Comparison of ENCODE assay signal across 21 mouse cellular contexts in the genomic region with DNA sequence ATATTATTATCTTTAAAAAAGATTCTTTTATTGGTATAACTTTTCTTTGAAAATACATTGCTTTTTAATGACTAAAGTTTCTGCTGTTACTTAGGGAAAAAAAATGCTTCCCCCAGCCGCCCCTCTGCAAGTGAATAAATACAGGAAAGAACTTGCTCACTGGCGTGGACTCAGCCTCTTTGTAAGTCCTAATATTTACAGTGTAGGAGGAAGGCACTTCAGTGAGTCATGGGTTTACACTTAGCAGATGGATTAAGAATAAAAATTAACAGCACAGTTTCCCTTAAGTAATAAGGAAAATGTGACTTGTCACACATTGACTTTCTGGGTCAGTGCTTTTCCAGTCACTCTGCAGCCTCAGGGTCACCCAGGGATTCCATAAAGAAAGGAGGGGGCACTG.
DNase-seq lines count a peak whose midpoint lies in the region; ATAC-seq and TF ChIP-seq lines count a peak whose summit lies in the region.
"Had no signal": no experiment of that assay in that cellular context is flagged by ENCODE, and none has a peak within 500 bp of the region (broad histone marks: within the 10 kb centered on the region; RNA-seq: fewer than 3 reads in every experiment).

No protein-coding gene starts in this region.

- no peak for TF ChIP-seq POLR2A in brain, embryonic 14.5 days (IDR thresholded peaks at IDR 0.05; ENCODE audit: borderline replicate concordance, extremely low read depth, insufficient read depth, insufficient read length, poor library complexity, severe bottlenecking)

- 67% methylated on average over 2 of the region's 2 CpGs for WGBS in limb, embryonic 11.5 days
- 76% methylated on average over 2 of the region's 2 CpGs for WGBS in limb, embryonic 10.5 days
- 40% methylated on average over 2 of the region's 2 CpGs for WGBS in intestine, embryonic 16.5 days
- 5% methylated on average over 2 of the region's 2 CpGs for WGBS in stomach, embryonic 14.5 days

- no peak for ATAC-seq in limb, embryonic 11.5 days (ENCODE audit: insufficient number of reproducible peaks, low FRiP score, low TSS enrichment, low read depth)
- ATAC-seq in intestine, embryonic 16.5 days, result peak; percentile 69
- ATAC-seq in stomach, embryonic 14.5 days (ENCODE audit: insufficient number of reproducible peaks, insufficient read depth, low FRiP score, low read depth), result peak; percentile 82
- ATAC-seq: forebrain, embryonic 14.5 days had no signal

- no peaks in the 10 kb centered on the region for H3K36me3 ChIP-seq in limb, embryonic 11.5 days (ENCODE audit: control insufficient read depth, insufficient read depth, low read length)
- H3K36me3 ChIP-seq in limb, embryonic 10.5 days, result no peaks in the 10 kb centered on the region
- H3K36me3 ChIP-seq in intestine, embryonic 16.5 days (ENCODE audit: control insufficient read depth, insufficient read depth, low read length), result no peaks in the 10 kb centered on the region
- no peaks in the 10 kb centered on the region for H3K36me3 ChIP-seq in stomach, embryonic 14.5 days (ENCODE audit: control insufficient read depth, insufficient read depth, low read length)
- H3K36me3 ChIP-seq: liver, embryonic 13.5 days; midbrain, embryonic 10.5 days had no signal

- H3K4me1 ChIP-seq in limb, embryonic 11.5 days (ENCODE audit: control insufficient read depth, insufficient read depth, low read length), result no peaks in the 10 kb centered on the region
- peaks cover 5% of the 10 kb centered on the region; the same call in 1 of the 2 replicates for H3K4me1 ChIP-seq in limb, embryonic 10.5 days
- H3K4me1 ChIP-seq in intestine, embryonic 16.5 days (ENCODE audit: control insufficient read depth, insufficient read depth, low read length), result peaks cover 18% of the 10 kb centered on the region
- peaks cover 22% of the 10 kb centered on the region for H3K4me1 ChIP-seq in stomach, embryonic 14.5 days (ENCODE audit: control insufficient read depth, insufficient read depth, low read length)
- H3K4me1 ChIP-seq: liver, embryonic 13.5 days had no signal

- intact Hi-C loops in left cerebral cortex, postnatal 4 days (cut with DNase I), result no loop called here
- intact Hi-C loops in heart, postnatal 10 days (cut with DNase I), result loop anchor here (5.0 kb wide), 1 partner anchor 37 kb away; no protein-coding TSS in a partner anchor

- DNase-seq in limb, embryonic 11.5 days (ENCODE audit: low spot score), result peak; percentile 14
- DNase-seq in limb, embryonic 10.5 days (ENCODE audit: low spot score), result no peak
- DNase-seq in brain, embryonic 14.5 days (ENCODE audit: low read depth), result peak; percentile 19
- DNase-seq in left cerebral cortex, postnatal 4 days, result no peak
- DNase-seq in heart, postnatal 10 days, result no peak
- DNase-seq in urinary bladder, postnatal 14 days (ENCODE audit: low spot score), result no peak
- DNase-seq: adrenal gland, postnatal 36 days; B cell, adult 2 months; cerebellum, adult 2 months; cerebellum, postnatal 36 days; gastrocnemius, postnatal 10 days; kidney, adult 11 months; liver, embryonic 13.5 days; right cerebral cortex, adult 18-20 months; thymus, adult 2 months had no signal

- H3K4me2 ChIP-seq in limb, embryonic 11.5 days (ENCODE audit: low read depth, severe bottlenecking), result no peak overlapping the region
- no peak overlapping the region for H3K4me2 ChIP-seq in intestine, embryonic 16.5 days (ENCODE audit: low read depth, low read length)
- no peak overlapping the region for H3K4me2 ChIP-seq in stomach, embryonic 14.5 days (replicated peaks; ENCODE audit: low read depth, low read length)
- H3K4me2 ChIP-seq: hindbrain, embryonic 14.5 days; liver, embryonic 13.5 days had no signal

- H3K4me3 ChIP-seq in limb, embryonic 11.5 days (ENCODE audit: low read depth, low read length), result no peak overlapping the region
- no peak overlapping the region for H3K4me3 ChIP-seq in limb, embryonic 10.5 days
- no peak overlapping the region for H3K4me3 ChIP-seq in intestine, embryonic 16.5 days (ENCODE audit: low read length)
- H3K4me3 ChIP-seq in stomach, embryonic 14.5 days (ENCODE audit: low read depth, low read length), result no peak overlapping the region
- H3K4me3 ChIP-seq: liver, embryonic 13.5 days; midbrain, embryonic 10.5 days had no signal

- no peaks in the 10 kb centered on the region for H3K9me3 ChIP-seq in limb, embryonic 11.5 days (ENCODE audit: control insufficient read depth, low read length)
- H3K9me3 ChIP-seq in limb, embryonic 10.5 days (replicated peaks), result no peaks in the 10 kb centered on the region
- H3K9me3 ChIP-seq in intestine, embryonic 16.5 days (ENCODE audit: control insufficient read depth, low read length), result no peaks in the 10 kb centered on the region
- H3K9me3 ChIP-seq in stomach, embryonic 14.5 days (ENCODE audit: control insufficient read depth, low read depth, low read length), result no peaks in the 10 kb centered on the region
- H3K9me3 ChIP-seq: liver, embryonic 13.5 days; midbrain, embryonic 10.5 days had no signal

- no peak for TF ChIP-seq CTCF in brain, embryonic 14.5 days (IDR thresholded peaks at IDR 0.05; ENCODE audit: borderline replicate concordance, extremely low read depth, insufficient read depth, insufficient read length)

- H3K27ac ChIP-seq in limb, embryonic 11.5 days (replicated peaks; ENCODE audit: low read depth, low read length), result no peak overlapping the region
- no peak overlapping the region for H3K27ac ChIP-seq in limb, embryonic 10.5 days
- H3K27ac ChIP-seq in intestine, embryonic 16.5 days (ENCODE audit: low read length), result no peak overlapping the region
- peak overlapping the region; percentile 80; the same call in 1 of the 2 replicates for H3K27ac ChIP-seq in stomach, embryonic 14.5 days (ENCODE audit: low read length)
- H3K27ac ChIP-seq: hindbrain, embryonic 14.5 days; liver, embryonic 13.5 days; macrophage; midbrain, embryonic 10.5 days had no signal

- H3K27me3 ChIP-seq in limb, embryonic 11.5 days (ENCODE audit: control insufficient read depth, insufficient read depth, low read length), result no peaks in the 10 kb centered on the region
- no peaks in the 10 kb centered on the region for H3K27me3 ChIP-seq in limb, embryonic 10.5 days (ENCODE audit: low read depth, poor library complexity, severe bottlenecking)
- H3K27me3 ChIP-seq in intestine, embryonic 16.5 days (replicated peaks; ENCODE audit: control insufficient read depth, insufficient read depth, low read length), result no peaks in the 10 kb centered on the region
- H3K27me3 ChIP-seq in stomach, embryonic 14.5 days (ENCODE audit: control insufficient read depth, insufficient read depth, low read length), result no peaks in the 10 kb centered on the region
- H3K27me3 ChIP-seq: liver, embryonic 13.5 days had no signal

- no peak overlapping the region for H3K9ac ChIP-seq in limb, embryonic 11.5 days (ENCODE audit: low read length)
- H3K9ac ChIP-seq in intestine, embryonic 16.5 days (ENCODE audit: low read depth, low read length), result no peak overlapping the region
- no peak overlapping the region for H3K9ac ChIP-seq in stomach, embryonic 14.5 days (replicated peaks; ENCODE audit: low read depth, low read length)
- H3K9ac ChIP-seq: hindbrain, embryonic 14.5 days; liver, embryonic 13.5 days had no signal

Comparison
In these comparisons a context has a peak if more than half of its experiments do, and no peak if none do; other contexts are left out.
1. DNase-seq: peak in limb, embryonic 11.5 days (single experiment) and brain, embryonic 14.5 days (single experiment); none in limb, embryonic 10.5 days (single experiment), left cerebral cortex, postnatal 4 days (single experiment), heart, postnatal 10 days (0 of 2) and urinary bladder, postnatal 14 days (single experiment).